Mouse (Mus musculus) thymus, adult 2 months (tissue): ENCODE measurements at regions not wholly inside any gene's neighbourhood (a gene's known extent, or its start where the extent isn't known, plus 50 kb on each side); places are given as distances from the start of the nearest gene placed in this dataset.

ENCODE experiments used
- DNase-seq: peaks from one replicate; pipeline ENCODE4 v3.0.0; 2021
- H3K27ac ChIP-seq: fragments of 200-500 bp; 2 replicates; pipeline ENCODE4 v1.5.1; 2012; ENCODE audit warnings: low read length, control low read depth; ENCODE audit not compliant: control insufficient read depth, insufficient read depth
- H3K27me3 ChIP-seq: fragments of 200-500 bp; 2 replicates; pipeline ENCODE4 v1.6.1; 2012; ENCODE audit warnings: mild to moderate bottlenecking, low read length, moderate library complexity, mixed read lengths; ENCODE audit not compliant: control insufficient read depth, insufficient read depth
- H3K36me3 ChIP-seq: fragments of 200-500 bp; 2 replicates; pipeline ENCODE4 v1.6.1; 2012; ENCODE audit warnings: mild to moderate bottlenecking, low read length, moderate library complexity; ENCODE audit not compliant: control insufficient read depth, insufficient read depth
- H3K4me1 ChIP-seq: fragments of 200-500 bp; replicated peaks from 2 replicates; pipeline ENCODE4 v1.6.1; 2012; ENCODE audit warnings: low read length; ENCODE audit not compliant: control insufficient read depth, insufficient read depth
- H3K4me3 ChIP-seq: fragments of 200-500 bp; 2 replicates; pipeline ENCODE4 v1.5.1; 2012; ENCODE audit warnings: mild to moderate bottlenecking, low read length, control low read depth, moderate library complexity; ENCODE audit not compliant: control insufficient read depth, insufficient read depth
- CTCF ChIP-seq: fragments of 200-500 bp; IDR thresholded peaks from 2 replicates; pipeline ENCODE4 v1.5.1; 2012; ENCODE audit warnings: mild to moderate bottlenecking, control low read depth, low read length, moderate library complexity, borderline replicate concordance; ENCODE audit not compliant: control insufficient read depth, poor library complexity, insufficient read depth; ENCODE audit errors: extremely low read depth
- POLR2A ChIP-seq: fragments of 200-500 bp; IDR thresholded peaks from 2 replicates; pipeline ENCODE4 v1.6.1; 2012; ENCODE audit warnings: mild to moderate bottlenecking, low read length, control low read depth, moderate library complexity; ENCODE audit not compliant: control insufficient read depth, poor library complexity, insufficient read depth; ENCODE audit errors: extremely low read depth
- WGBS: fragments of 180-500 bp; shearing (Covaris S2); methylation state at CpG from one replicate; pipeline ENCODE4 v1.1.7; 2018; 5-methylcytosine and 5-hydroxymethylcytosine counted together

DNA sequence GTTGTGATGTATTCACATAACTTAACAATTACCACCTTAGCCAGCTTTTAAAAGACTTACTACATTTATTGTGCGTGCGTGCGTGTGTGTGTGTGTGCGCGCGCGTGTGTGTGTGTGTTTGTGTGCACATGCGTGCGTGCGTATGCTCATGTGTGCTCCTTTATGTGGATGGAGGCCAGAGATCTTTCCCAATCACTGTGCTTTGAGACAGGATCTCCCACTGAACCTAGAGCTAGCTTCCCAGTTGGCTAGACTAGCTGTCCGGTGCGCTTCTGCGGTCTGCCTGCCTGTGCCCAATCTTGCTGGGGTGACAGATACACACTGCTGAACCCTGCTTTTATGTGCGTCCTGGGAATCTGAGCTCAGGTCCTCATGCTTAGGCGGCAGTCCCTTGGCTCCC is 50.1 kb upstream of the Arhgap29 start:
- no peak for TF ChIP-seq POLR2A
- no peak for TF ChIP-seq CTCF
- Histone ChIP-seq H3K27ac (no peak overlapping the region), H3K4me3 (no peak overlapping the region), H3K36me3 (no peaks in the 10 kb centered on the region), H3K4me1 (no peaks in the 10 kb centered on the region), H3K27me3 (no peaks in the 10 kb centered on the region)
- WGBS = 96% methylated on average over 15 of the region's 15 CpGs
- no peak for DNase-seq

DNA sequence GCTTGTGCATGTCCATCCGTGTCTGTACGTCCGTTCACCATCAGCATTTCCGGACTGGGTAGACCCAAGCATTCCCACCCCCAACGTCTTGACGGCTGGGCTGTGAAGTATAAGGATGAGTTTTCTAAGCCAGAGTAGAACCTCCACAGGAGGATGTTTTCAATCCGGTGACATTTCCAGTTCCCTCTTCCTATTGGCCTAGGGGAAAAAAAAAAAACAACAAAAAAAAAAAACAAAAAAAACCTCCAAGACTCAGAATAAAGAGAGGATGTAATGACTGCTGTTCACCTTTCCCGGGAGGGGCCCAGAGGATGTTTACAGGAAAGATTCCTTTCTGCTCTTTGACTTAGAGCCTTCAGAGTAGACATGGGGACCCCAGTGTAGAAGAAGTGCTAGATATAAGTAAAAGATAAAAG is 51.9 kb upstream of the Arhgap29 start:
- no peaks in the 10 kb centered on the region for H3K4me1 ChIP-seq
- no peaks in the 10 kb centered on the region for H3K27me3 ChIP-seq
- TF ChIP-seq POLR2A = no peak
- no peak for TF ChIP-seq CTCF
- no peak overlapping the region for H3K27ac ChIP-seq
- 46% methylated on average over 8 of the region's 8 CpGs for WGBS
- H3K4me3 ChIP-seq = no peak overlapping the region
- DNase-seq = no peak
- H3K36me3 ChIP-seq = no peaks in the 10 kb centered on the region

- no peak for TF ChIP-seq POLR2A
- no peak for TF ChIP-seq CTCF
- Histone ChIP-seq H3K36me3 (no peaks in the 10 kb centered on the region), H3K4me1 (no peaks in the 10 kb centered on the region), H3K4me3 (no peak overlapping the region), H3K27ac (no peak overlapping the region), H3K27me3 (no peaks in the 10 kb centered on the region)
- 91% methylated on average over 14 of the region's 14 CpGs for WGBS
- DNase-seq = no peak
These were observed 54.3 kb upstream of the Arhgap29 start for GRCm38 (mm10) chr3:121897821-121898574.

GRCm38 (mm10) chr3:121893606-121894005 is 58.7 kb upstream of the Arhgap29 start:
- H3K36me3 ChIP-seq = no peaks in the 10 kb centered on the region
- DNase-seq = no peak
- 88% methylated on average over 7 of the region's 7 CpGs for WGBS
- no peaks in the 10 kb centered on the region for H3K27me3 ChIP-seq
- H3K27ac ChIP-seq = no peak overlapping the region
- no peaks in the 10 kb centered on the region for H3K4me1 ChIP-seq
- no peak overlapping the region for H3K4me3 ChIP-seq
- no peak for TF ChIP-seq POLR2A
- no peak for TF ChIP-seq CTCF

DNA sequence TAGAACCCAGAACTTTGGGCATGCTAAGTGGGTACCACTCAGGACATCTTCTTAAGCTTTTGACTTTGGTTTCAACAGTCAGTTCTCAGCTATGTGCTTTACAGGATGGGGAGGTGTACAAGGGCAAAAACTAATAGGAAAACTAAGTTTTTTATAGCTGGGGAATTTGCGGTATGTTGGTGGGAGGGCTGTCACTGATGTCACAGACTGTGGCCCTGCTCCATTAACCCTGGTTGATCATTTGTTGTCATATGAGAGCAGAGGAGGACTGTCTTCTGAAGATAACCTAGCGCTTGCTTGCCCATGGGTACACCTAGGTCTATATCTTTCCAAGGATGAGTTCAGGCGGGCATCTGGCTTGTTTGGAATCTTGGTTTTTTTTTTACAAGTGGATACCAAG is 59.7 kb upstream of the Arhgap29 start:
- TF ChIP-seq CTCF (no peak), POLR2A (no peak)
- no peaks in the 10 kb centered on the region for H3K27me3 ChIP-seq
- H3K36me3 ChIP-seq = no peaks in the 10 kb centered on the region
- no peaks in the 10 kb centered on the region for H3K4me1 ChIP-seq
- WGBS = 98% methylated on average over 3 of the region's 3 CpGs
- DNase-seq = no peak
- no peak overlapping the region for H3K27ac ChIP-seq
- no peak overlapping the region for H3K4me3 ChIP-seq

GRCm38 (mm10) chr3:121891338-121891737 is 61.0 kb upstream of the Arhgap29 start:
- TF ChIP-seq POLR2A (no peak), CTCF (no peak)
- DNase-seq = no peak
- H3K27ac ChIP-seq = no peak overlapping the region
- H3K27me3 ChIP-seq = no peaks in the 10 kb centered on the region
- no peak overlapping the region for H3K4me3 ChIP-seq
- H3K36me3 ChIP-seq = no peaks in the 10 kb centered on the region
- 75% methylated on average over 9 of the region's 9 CpGs for WGBS
- no peaks in the 10 kb centered on the region for H3K4me1 ChIP-seq
